Comparison of ENCODE assay signal across 9 mouse cellular contexts in genomic region chr9:61985183-61985863, GRCm38 (mm10). TPM values are rescaled to one million over a fixed set of nuclear protein-coding genes. Genes with fewer than 3 reads are reported as not detected.
A peak's percentile ranks its signal among the peaks of the same experiment; 100 is the strongest.
DNase-seq lines count a peak whose midpoint lies in the region; ATAC-seq and TF ChIP-seq lines count a peak whose summit lies in the region.
"Had no signal": no experiment of that assay in that cellular context is flagged by ENCODE, and none has a peak within 500 bp of the region (broad histone marks: within the 10 kb centered on the region; RNA-seq: fewer than 3 reads in every experiment).

No protein-coding gene starts in this region.

- DNase-seq in kidney, adult 18-20 months: peak; percentile 75
- DNase-seq in cerebellum, adult 9-10 months: peak; percentile 30
- DNase-seq in gastrocnemius, postnatal 10 days: peak; percentile 62
- DNase-seq in layer of hippocampus, postnatal 25 days (ENCODE audit: extremely low spot score in 1 of 2, low spot score in 1 of 2): peak; percentile 53 to 74
- DNase-seq in neural tube, embryonic 10.5 days (ENCODE audit: extremely low spot score, low spot score): peak; percentile 39
- DNase-seq in thymus, postnatal 0 days (ENCODE audit: low spot score): peak; percentile 64

- no peak overlapping the region for H3K9ac ChIP-seq in kidney, embryonic 15.5 days
- no peak overlapping the region for H3K9ac ChIP-seq in ES-Bruce4 (ENCODE audit: low read depth, poor library complexity, severe bottlenecking)
- H3K9ac ChIP-seq: liver, embryonic 15.5 days had no signal

- peak; percentile 53 for TF ChIP-seq CTCF in ES-Bruce4 (IDR thresholded peaks at IDR 0.05; ENCODE audit: low read depth, low read length)

- H3K27me3 ChIP-seq in kidney, embryonic 15.5 days: no peaks in the 10 kb centered on the region
- no peaks in the 10 kb centered on the region for H3K27me3 ChIP-seq in ES-Bruce4 (ENCODE audit: control insufficient read depth, insufficient read depth, low read length, poor library complexity, severe bottlenecking)
- H3K27me3 ChIP-seq: liver, embryonic 15.5 days had no signal

- H3K36me3 ChIP-seq in kidney, embryonic 15.5 days: no peaks in the 10 kb centered on the region
- no peaks in the 10 kb centered on the region for H3K36me3 ChIP-seq in ES-Bruce4 (ENCODE audit: control insufficient read depth, insufficient read depth, low read length, poor library complexity, severe bottlenecking)
- H3K36me3 ChIP-seq: liver, embryonic 15.5 days had no signal

- TF ChIP-seq EP300 in ES-Bruce4 (IDR thresholded peaks at IDR 0.05; ENCODE audit: insufficient read depth, low read depth, low read length): no peak

- no peak overlapping the region for H3K27ac ChIP-seq in kidney, embryonic 15.5 days
- H3K27ac ChIP-seq in ES-Bruce4 (ENCODE audit: insufficient read depth, low read length): no peak overlapping the region
- H3K27ac ChIP-seq: liver, embryonic 15.5 days had no signal

- TF ChIP-seq POLR2A in ES-Bruce4 (IDR thresholded peaks at IDR 0.05; ENCODE audit: insufficient read depth, low read length): no peak

- no peaks in the 10 kb centered on the region for H3K9me3 ChIP-seq in kidney, embryonic 15.5 days (replicated peaks)
- H3K9me3 ChIP-seq in ES-Bruce4 (replicated peaks; ENCODE audit: control insufficient read depth, insufficient read depth, low read length, poor library complexity, severe bottlenecking): no peaks in the 10 kb centered on the region
- H3K9me3 ChIP-seq: liver, embryonic 15.5 days had no signal

- no peaks in the 10 kb centered on the region for H3K4me1 ChIP-seq in kidney, embryonic 15.5 days
- no peaks in the 10 kb centered on the region for H3K4me1 ChIP-seq in ES-Bruce4 (ENCODE audit: control insufficient read depth, insufficient read depth, low read length)

- no peak overlapping the region for H3K4me3 ChIP-seq in kidney, embryonic 15.5 days (replicated peaks)
- H3K4me3 ChIP-seq in ES-Bruce4 (ENCODE audit: low read depth, low read length): no peak overlapping the region
- H3K4me3 ChIP-seq: liver, embryonic 15.5 days had no signal

- no peak overlapping the region for H3K4me2 ChIP-seq in kidney, embryonic 15.5 days
- H3K4me2 ChIP-seq: liver, embryonic 15.5 days had no signal

- ATAC-seq in kidney, embryonic 15.5 days (replicated peaks; ENCODE audit: low FRiP score): no peak

- 44% methylated on average over 11 of the region's 11 CpGs for WGBS in kidney, embryonic 15.5 days

RNA-seq across cellular contexts. Expression of gene Kif23, which starts 38.7 kb away (rescaled TPM):
- polyA plus RNA-seq in kidney, embryonic 15.5 days (2015; fragmentation: Nextera tagmentation; extraction: Ambion mirVana): 123 and 127 TPM in 2 replicates
- polyA plus RNA-seq in ES-Bruce4 (2011; ENCODE audit: insufficient read depth, insufficient read length, low read depth, missing spikeins): 165 and 182 TPM in 2 replicates
- total RNA-seq in gastrocnemius, postnatal 10 days (2021): 10 to 100 TPM; 16.9 to 25.0 TPM
- total RNA-seq in layer of hippocampus, postnatal 25 days (2021): 1 to 10 TPM in 1 of 2 experiments, under 1 TPM in 1; 0.85 to 2.6 TPM
- 106 and 107 TPM in 2 replicates for polyA plus RNA-seq in thymus, postnatal 0 days (2015; fragmentation: Nextera tagmentation; extraction: Ambion mirVana)

RNA-seq across cellular contexts. Expression of gene Paqr5, which starts 41.3 kb away (rescaled TPM):
- 26.8 and 28.8 TPM in 2 replicates for polyA plus RNA-seq in kidney, embryonic 15.5 days (2015; fragmentation: Nextera tagmentation; extraction: Ambion mirVana)
- 0.93 and 1.6 TPM in 2 replicates for polyA plus RNA-seq in ES-Bruce4 (2011; ENCODE audit: insufficient read depth, insufficient read length, low read depth, missing spikeins)
- total RNA-seq in gastrocnemius, postnatal 10 days (2021): under 1 TPM in 1 of 2 experiments, not detected in 1; 0.14 TPM
- 1 to 10 TPM; 1.6 to 3.2 TPM for total RNA-seq in layer of hippocampus, postnatal 25 days (2021)
- polyA plus RNA-seq in thymus, postnatal 0 days (2015; fragmentation: Nextera tagmentation; extraction: Ambion mirVana): 3.0 and 3.1 TPM in 2 replicates
